ENCODE assay signal across 25 mouse cellular contexts in the genomic region with DNA sequence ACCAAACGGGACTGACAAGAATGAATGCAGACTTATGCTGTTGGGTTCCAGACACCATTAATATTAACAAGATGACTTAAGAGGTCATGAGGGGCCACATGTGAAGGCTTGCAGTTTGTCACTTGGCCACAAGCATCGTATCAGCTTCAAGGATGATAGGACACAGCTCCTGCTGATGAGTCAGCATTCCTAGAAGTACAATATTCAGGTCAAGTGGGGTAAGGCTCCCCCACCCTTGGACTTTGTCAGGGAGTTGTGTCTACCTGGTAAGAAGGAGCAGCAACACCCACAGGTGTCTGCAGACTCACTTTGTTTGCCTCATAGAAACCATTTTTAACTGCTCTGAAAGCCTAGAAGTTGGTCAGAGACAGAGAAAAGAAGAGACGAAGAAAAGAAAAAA.
"Had no signal": no experiment of that assay in that cellular context is flagged by ENCODE, and none has a peak within 500 bp of the region (broad histone marks: within the 10 kb centered on the region; RNA-seq: fewer than 3 reads in every experiment).

No protein-coding gene starts in this region.

- H3K4me2 ChIP-seq: heart, embryonic 11.5 days; heart, embryonic 13.5 days; heart, embryonic 15.5 days; hindbrain, embryonic 13.5 days; hindbrain, embryonic 15.5 days; limb, embryonic 12.5 days; liver, embryonic 11.5 days; liver, embryonic 13.5 days; liver, embryonic 15.5 days had no signal

- H3K27me3 ChIP-seq: heart, embryonic 13.5 days; heart, embryonic 15.5 days; hindbrain, embryonic 13.5 days; hindbrain, embryonic 15.5 days; limb, embryonic 12.5 days; liver, embryonic 13.5 days; liver, embryonic 15.5 days had no signal

- ATAC-seq: inflammation-experienced regulatory T-cells, adult 6 months had no signal

- H3K27ac ChIP-seq: heart, adult 2 months; heart, embryonic 13.5 days; heart, embryonic 15.5 days; hindbrain, embryonic 13.5 days; hindbrain, embryonic 15.5 days; left cerebral cortex, adult 2 months; limb, embryonic 10.5 days; limb, embryonic 12.5 days; liver, embryonic 13.5 days; liver, embryonic 15.5 days had no signal

- H3K4me3 ChIP-seq: heart, adult 2 months; heart, embryonic 13.5 days; heart, embryonic 15.5 days; hindbrain, embryonic 13.5 days; hindbrain, embryonic 15.5 days; left cerebral cortex, adult 2 months; limb, embryonic 10.5 days; limb, embryonic 12.5 days; liver, embryonic 13.5 days; liver, embryonic 15.5 days had no signal

- H3K36me3 ChIP-seq: heart, embryonic 13.5 days; heart, embryonic 15.5 days; hindbrain, embryonic 13.5 days; hindbrain, embryonic 15.5 days; limb, embryonic 10.5 days; limb, embryonic 12.5 days; liver, embryonic 13.5 days; liver, embryonic 15.5 days had no signal

- H3K9ac ChIP-seq: heart, embryonic 13.5 days; heart, embryonic 15.5 days; hindbrain, embryonic 13.5 days; hindbrain, embryonic 15.5 days; limb, embryonic 12.5 days; liver, embryonic 13.5 days; liver, embryonic 15.5 days had no signal

- H3K9me3 ChIP-seq: heart, embryonic 15.5 days; hindbrain, embryonic 13.5 days; hindbrain, embryonic 15.5 days; limb, embryonic 10.5 days; limb, embryonic 12.5 days; liver, embryonic 13.5 days; liver, embryonic 15.5 days had no signal

- H3K4me1 ChIP-seq: heart, embryonic 15.5 days; hindbrain, embryonic 15.5 days; limb, embryonic 12.5 days; liver, embryonic 13.5 days; liver, embryonic 15.5 days had no signal

- DNase-seq: gastrocnemius, postnatal 14 days; gastrocnemius, postnatal 36 days; heart, adult 11 months; heart, adult 2 months; heart, postnatal 14 days; heart, postnatal 36 days; kidney, adult 11 months; kidney, adult 2 months; kidney, postnatal 10 days; kidney, postnatal 25 days; kidney, postnatal 4 days; layer of hippocampus, adult 9-11 months; liver; liver, embryonic 13.5 days had no signal
